ENCODE assay signal across 12 mouse cellular contexts in genomic region chr1:89932021-89932423, GRCm38 (mm10). TPM values are rescaled to one million over a fixed set of nuclear protein-coding genes. Genes with fewer than 3 reads are reported as not detected.
DNase-seq lines count a peak whose midpoint lies in the region; ATAC-seq and TF ChIP-seq lines count a peak whose summit lies in the region.
"Had no signal": no experiment of that assay in that cellular context is flagged by ENCODE, and none has a peak within 500 bp of the region (broad histone marks: within the 10 kb centered on the region; RNA-seq: fewer than 3 reads in every experiment).

No protein-coding gene starts in this region.

- under 1% methylated on average over 19 of the region's 19 CpGs for WGBS in midbrain, embryonic 13.5 days

- H3K4me2 ChIP-seq in midbrain, embryonic 13.5 days (replicated peaks), result peak overlapping the region; percentile 60

- H3K9ac ChIP-seq in midbrain, embryonic 13.5 days (replicated peaks), result peak overlapping the region; percentile 46; the same call in 1 of the 2 replicates
- H3K9ac ChIP-seq: liver, embryonic 13.5 days had no signal

- DNase-seq in embryo, embryonic 11 days, result peak; percentile 45
- DNase-seq in forelimb bud, embryonic 11.5 days (ENCODE audit: low read depth, low spot score), result peak; percentile 32
- no peak for DNase-seq in urinary bladder, postnatal 4 days (ENCODE audit: low spot score in 2 of 2)
- no peak for DNase-seq in adrenal gland, postnatal 25 days
- no peak for DNase-seq in Muller cell, postnatal 12 days (ENCODE audit: inconsistent ontology term)
- DNase-seq: cerebellum, postnatal 10 days; liver, embryonic 13.5 days; lung, postnatal 4 days had no signal

- peaks cover 24% of the 10 kb centered on the region for H3K36me3 ChIP-seq in E14TG2a.4 (ENCODE audit: insufficient read depth, low read length)
- no peaks in the 10 kb centered on the region for H3K36me3 ChIP-seq in midbrain, embryonic 13.5 days
- H3K36me3 ChIP-seq: liver, embryonic 13.5 days had no signal

- TF ChIP-seq CTCF in E14TG2a.4 (conservative IDR thresholded peaks at IDR 0.05; ENCODE audit: low read length), result no peak

- peaks cover 86% of the 10 kb centered on the region for H3K4me1 ChIP-seq in E14TG2a.4 (replicated peaks; ENCODE audit: low read depth, low read length)
- peaks cover 76% of the 10 kb centered on the region for H3K4me1 ChIP-seq in midbrain, embryonic 13.5 days (replicated peaks)

- H3K9me3 ChIP-seq in E14TG2a.4 (ENCODE audit: low read length), result no peaks in the 10 kb centered on the region
- H3K9me3 ChIP-seq in midbrain, embryonic 13.5 days, result no peaks in the 10 kb centered on the region
- H3K9me3 ChIP-seq: liver, embryonic 13.5 days had no signal

- H3K27ac ChIP-seq in midbrain, embryonic 13.5 days, result no peak overlapping the region
- H3K27ac ChIP-seq: kidney, postnatal 0 days; liver, embryonic 13.5 days had no signal

- no peak for ATAC-seq in midbrain, embryonic 13.5 days

- H3K27me3 ChIP-seq in E14TG2a.4 (ENCODE audit: insufficient read depth, low read length), result peaks cover 78% of the 10 kb centered on the region
- H3K27me3 ChIP-seq in midbrain, embryonic 13.5 days, result peaks cover 100% of the 10 kb centered on the region

- H3K4me3 ChIP-seq in E14TG2a.4 (replicated peaks; ENCODE audit: low read length), result peak overlapping the region; percentile 91
- H3K4me3 ChIP-seq in midbrain, embryonic 13.5 days (replicated peaks), result peak overlapping the region; percentile 44

RNA-seq across cellular contexts. Expression of gene Gbx2, which starts 1.0 kb away (rescaled TPM):
- polyA plus RNA-seq in midbrain, embryonic 13.5 days (2015; fragmentation: Nextera tagmentation; extraction: Ambion mirVana), result 33.3 and 72.3 TPM in 2 replicates
- not detected in 2 replicates for total RNA-seq in adrenal gland, postnatal 25 days (2021)
- total RNA-seq: gastrocnemius, postnatal 4 days had no signal
- polyA plus RNA-seq: kidney, postnatal 0 days had no signal

Comparison
In these comparisons a context has a peak if more than half of its experiments do, and no peak if none do; other contexts are left out.
1. DNase-seq: peak in embryo, embryonic 11 days (single experiment) and forelimb bud, embryonic 11.5 days (single experiment); none in urinary bladder, postnatal 4 days (0 of 2), adrenal gland, postnatal 25 days (single experiment) and Muller cell, postnatal 12 days (single experiment).